20 mouse cellular contexts compared by ENCODE assay signal in genomic region chr2:126507477-126507876, GRCm38 (mm10). TPM values are rescaled to one million over a fixed set of nuclear protein-coding genes. Genes with fewer than 3 reads are reported as not detected.
"Had no signal": no experiment of that assay in that cellular context is flagged by ENCODE, and none has a peak within 500 bp of the region (broad histone marks: within the 10 kb centered on the region; RNA-seq: fewer than 3 reads in every experiment).

No protein-coding gene starts in this region.

- ATAC-seq: hindbrain, embryonic 16.5 days; inflammation-experienced regulatory T-cells, adult 6 months; intestine, embryonic 15.5 days; intestine, postnatal 0 days; liver, embryonic 12.5 days had no signal

- DNase-seq: gastrocnemius, postnatal 14 days; gastrocnemius, postnatal 36 days; heart, adult 2 months; heart, postnatal 14 days; heart, postnatal 4 days; kidney, adult 18-20 months; kidney, adult 8-10 months; kidney, postnatal 10 days; kidney, postnatal 25 days; kidney, postnatal 4 days; layer of hippocampus, adult 9-11 months; layer of hippocampus, postnatal 36 days; left cerebral cortex, postnatal 4 days had no signal

RNA-seq across cellular contexts. Expression of gene Atp8b4, which starts 7.0 kb away (rescaled TPM):
- total RNA-seq: layer of hippocampus, postnatal 36 days; left cerebral cortex, postnatal 10 days; left cerebral cortex, postnatal 25 days had no signal

RNA-seq across cellular contexts. Expression of gene Slc27a2, which starts 44.7 kb away (rescaled TPM):
- total RNA-seq: gastrocnemius, postnatal 36 days; heart, postnatal 4 days had no signal
